Mouse (Mus musculus) heart, embryonic 12.5 days (tissue): Measurements from ENCODE around the gene Fbxo7. TPM values are rescaled to one million over a fixed set of nuclear protein-coding genes. Genes with fewer than 3 reads are reported as not detected.

ENCODE experiments used
- ATAC-seq: fragments of 200-750 bp; cut with Nextera tagmentation; 2 replicates; pipeline ENCODE4 v1.8.0; 2017; ENCODE audit warnings: moderate TSS enrichment, moderate library complexity; ENCODE audit not compliant: insufficient number of reproducible peaks, low FRiP score
- H3K27ac ChIP-seq: fragments of 300-500 bp; sonication (generic); 2 replicates; pipeline ENCODE4 v1.5.1; 2016; ENCODE audit warnings: mild to moderate bottlenecking, moderate library complexity; ENCODE audit not compliant: poor library complexity, severe bottlenecking
- H3K27me3 ChIP-seq: fragments of 300-500 bp; sonication (generic); replicated peaks from 2 replicates; pipeline ENCODE4 v1.6.1; 2016; ENCODE audit warnings: mild to moderate bottlenecking, moderate library complexity
- H3K36me3 ChIP-seq: fragments of 300-500 bp; sonication (generic); 2 replicates; pipeline ENCODE4 v1.6.1; 2016; ENCODE audit warnings: mild to moderate bottlenecking, moderate library complexity
- H3K4me1 ChIP-seq: fragments of 300-500 bp; sonication (generic); replicated peaks from 2 replicates; pipeline ENCODE4 v1.6.1; 2016; ENCODE audit warnings: mild to moderate bottlenecking
- H3K4me2 ChIP-seq: fragments of 300-500 bp; sonication (generic); 2 replicates; pipeline ENCODE4 v1.6.1; 2016; ENCODE audit warnings: mild to moderate bottlenecking, moderate library complexity
- H3K4me3 ChIP-seq: fragments of 300-500 bp; sonication (generic); 2 replicates; pipeline ENCODE4 v1.5.1; 2016; ENCODE audit warnings: mild to moderate bottlenecking
- H3K9ac ChIP-seq: fragments of 300-500 bp; sonication (generic); 2 replicates; pipeline ENCODE4 v1.6.1; 2016; ENCODE audit warnings: mild to moderate bottlenecking, moderate library complexity
- H3K9me3 ChIP-seq: fragments of 300-500 bp; sonication (generic); replicated peaks from 2 replicates; pipeline ENCODE4 v1.6.1; 2016; ENCODE audit warnings: mild to moderate bottlenecking, moderate library complexity
- WGBS: fragments of 180-500 bp; shearing (Covaris S2); methylation state at CpG from one replicate; pipeline ENCODE4 v1.1.7; 2016; 5-methylcytosine and 5-hydroxymethylcytosine counted together
- polyA plus RNA-seq: library from polyadenylated mRNA; unstranded; fragments of >200 nt; fragmentation: Nextera tagmentation; extraction: Ambion mirVana; gene quantifications from 2 replicates; pipeline ENCODE4 v1.2.1, GENCODE M21; 2016

Gene Fbxo7
- polyA plus RNA-seq, 1 experiment from 2014 or later = 25.7 TPM

- Histone ChIP-seq H3K27ac (no peak overlapping the region), H3K4me1 (no peaks in the 10 kb centered on the region), H3K36me3 (peaks cover 27% of the 10 kb centered on the region), H3K4me2 (no peak overlapping the region), H3K9ac (no peak overlapping the region), H3K4me3 (no peak overlapping the region), H3K27me3 (no peaks in the 10 kb centered on the region), H3K9me3 (no peaks in the 10 kb centered on the region)
- WGBS = 81% methylated on average over 2 of the region's 2 CpGs
- no peak for ATAC-seq
Measured at GRCm38 (mm10) chr10:86034007-86034728, 12.4 kb downstream of the Fbxo7 start.

GRCm38 (mm10) chr10:86043651-86044050 is 21.9 kb downstream of the Fbxo7 start:
- no peak overlapping the region for H3K4me3 ChIP-seq
- no peak overlapping the region for H3K4me2 ChIP-seq
- peaks cover 40% of the 10 kb centered on the region for H3K36me3 ChIP-seq
- H3K4me1 ChIP-seq = no peaks in the 10 kb centered on the region
- no peak overlapping the region for H3K9ac ChIP-seq
- 85% methylated on average over 4 of the region's 4 CpGs for whole genome bisulfite sequencing
- H3K9me3 ChIP-seq = no peaks in the 10 kb centered on the region
- no peaks in the 10 kb centered on the region for H3K27me3 ChIP-seq
- no peak overlapping the region for H3K27ac ChIP-seq
- ATAC-seq = no peak

- WGBS = 91% methylated on average over 8 of the region's 8 CpGs
- peaks cover 40% of the 10 kb centered on the region for H3K36me3 ChIP-seq
Measured at GRCm38 (mm10) chr10:86044066-86044465, 22.3 kb downstream of the Fbxo7 start.

GRCm38 (mm10) chr10:86046371-86046770 is 24.6 kb downstream of the Fbxo7 start:
- Histone ChIP-seq H3K27me3 (no peaks in the 10 kb centered on the region), H3K4me1 (no peaks in the 10 kb centered on the region), H3K9me3 (no peaks in the 10 kb centered on the region), H3K27ac (no peak overlapping the region), H3K4me3 (no peak overlapping the region), H3K9ac (no peak overlapping the region), H3K4me2 (no peak overlapping the region), H3K36me3 (peaks cover 38% of the 10 kb centered on the region)
- no peak for ATAC-seq
- WGBS = 95% methylated on average over 1 of the region's 1 CpGs

More at GRCm38 (mm10) chr10:86044066-86044465, 22.3 kb downstream of the Fbxo7 start:
- Histone ChIP-seq H3K9ac (no peak overlapping the region), H3K4me3 (no peak overlapping the region), H3K27ac (no peak overlapping the region), H3K4me2 (no peak overlapping the region), H3K27me3 (no peaks in the 10 kb centered on the region), H3K9me3 (no peaks in the 10 kb centered on the region), H3K4me1 (no peaks in the 10 kb centered on the region)
- no peak for ATAC-seq

GRCm38 (mm10) chr10:86047786-86048185 is 26.0 kb downstream of the Fbxo7 start:
- Histone ChIP-seq H3K9ac (no peak overlapping the region), H3K9me3 (no peaks in the 10 kb centered on the region), H3K4me1 (peaks cover 4% of the 10 kb centered on the region; the same call in 1 of the 2 replicates), H3K36me3 (peaks cover 28% of the 10 kb centered on the region), H3K27ac (no peak overlapping the region), H3K4me2 (no peak overlapping the region), H3K27me3 (no peaks in the 10 kb centered on the region), H3K4me3 (no peak overlapping the region)
- ATAC-seq = no peak
- 85% methylated on average over 9 of the region's 9 CpGs for WGBS

GRCm38 (mm10) chr10:86050522-86050921 is 28.8 kb downstream of the Fbxo7 start:
- H3K9me3 ChIP-seq = no peaks in the 10 kb centered on the region
- WGBS = 89% methylated on average over 2 of the region's 2 CpGs
- H3K4me1 ChIP-seq = peaks cover 8% of the 10 kb centered on the region
- H3K27ac ChIP-seq = no peak overlapping the region
- H3K9ac ChIP-seq = no peak overlapping the region
- no peak overlapping the region for H3K4me3 ChIP-seq
- peaks cover 10% of the 10 kb centered on the region for H3K36me3 ChIP-seq
- H3K27me3 ChIP-seq = no peaks in the 10 kb centered on the region
- H3K4me2 ChIP-seq = no peak overlapping the region
- ATAC-seq = no peak

GRCm38 (mm10) chr10:86052818-86053522 is 31.2 kb downstream of the Fbxo7 start:
- 0 out of 2 replicates have a peak, but pooled peaks cover 7% of the 10 kb centered on the region for H3K9me3 ChIP-seq
- H3K27me3 ChIP-seq = no peaks in the 10 kb centered on the region
- peaks cover 10% of the 10 kb centered on the region for H3K4me1 ChIP-seq
- no peak overlapping the region for H3K9ac ChIP-seq
- 63% methylated on average over 10 of the region's 10 CpGs for WGBS
- peaks cover 3% of the 10 kb centered on the region; the same call in 1 of the 2 replicates for H3K36me3 ChIP-seq
- ATAC-seq = no peak
- no peak overlapping the region for H3K4me2 ChIP-seq
- H3K4me3 ChIP-seq = no peak overlapping the region
- no peak overlapping the region for H3K27ac ChIP-seq

- Histone ChIP-seq H3K27ac (no peak overlapping the region), H3K4me1 (peaks cover 10% of the 10 kb centered on the region), H3K27me3 (no peaks in the 10 kb centered on the region), H3K4me3 (no peak overlapping the region), H3K4me2 (no peak overlapping the region), H3K9ac (no peak overlapping the region), H3K9me3 (0 out of 2 replicates have a peak, but pooled peaks cover 7% of the 10 kb centered on the region), H3K36me3 (no peaks in the 10 kb centered on the region)
- 61% methylated on average over 8 of the region's 8 CpGs for WGBS
- no peak for ATAC-seq
Measured at GRCm38 (mm10) chr10:86056297-86056903, 34.6 kb downstream of the Fbxo7 start.

GRCm38 (mm10) chr10:86057286-86057685 is 35.5 kb downstream of the Fbxo7 start:
- peaks cover 10% of the 10 kb centered on the region for H3K4me1 ChIP-seq
- no peak for ATAC-seq

GRCm38 (mm10) chr10:86057712-86058111 is 35.9 kb downstream of the Fbxo7 start:
- peaks cover 7% of the 10 kb centered on the region; the same call in 1 of the 2 replicates for H3K4me1 ChIP-seq
- H3K27me3 ChIP-seq = no peaks in the 10 kb centered on the region
- H3K4me2 ChIP-seq = no peak overlapping the region
- no peak overlapping the region for H3K27ac ChIP-seq
- H3K9me3 ChIP-seq = peaks cover 15% of the 10 kb centered on the region; the same call in 1 of the 2 replicates
- no peaks in the 10 kb centered on the region for H3K36me3 ChIP-seq
- 33% methylated on average over 2 of the region's 2 CpGs for WGBS
- H3K4me3 ChIP-seq = no peak overlapping the region
- no peak for ATAC-seq
- no peak overlapping the region for H3K9ac ChIP-seq

More at GRCm38 (mm10) chr10:86057286-86057685, 35.5 kb downstream of the Fbxo7 start:
- Histone ChIP-seq H3K27ac (no peak overlapping the region), H3K4me3 (no peak overlapping the region), H3K9me3 (peaks cover 14% of the 10 kb centered on the region; the same call in 1 of the 2 replicates), H3K27me3 (no peaks in the 10 kb centered on the region), H3K36me3 (no peaks in the 10 kb centered on the region), H3K9ac (no peak overlapping the region), H3K4me2 (no peak overlapping the region)
- WGBS = 84% methylated on average over 11 of the region's 11 CpGs

GRCm38 (mm10) chr10:86060267-86060666 is 38.5 kb downstream of the Fbxo7 start:
- ATAC-seq = no peak
- WGBS = 63% methylated on average over 3 of the region's 3 CpGs
- no peaks in the 10 kb centered on the region for H3K36me3 ChIP-seq

More at GRCm38 (mm10) chr10:86060267-86060666, 38.5 kb downstream of the Fbxo7 start:
- Histone ChIP-seq H3K4me1 (peaks cover 5% of the 10 kb centered on the region; the same call in 1 of the 2 replicates), H3K9ac (no peak overlapping the region), H3K27ac (no peak overlapping the region), H3K4me3 (no peak overlapping the region), H3K4me2 (no peak overlapping the region), H3K27me3 (no peaks in the 10 kb centered on the region), H3K9me3 (peaks cover 15% of the 10 kb centered on the region; the same call in 1 of the 2 replicates)
